Mouse (Mus musculus) bone marrow, adult 2 months (tissue): ENCODE measurements around the gene Asf1b.

ENCODE experiments used
- CTCF ChIP-seq: fragments of 200-500 bp; IDR thresholded peaks from 2 replicates; pipeline ENCODE4 v1.5.1; 2011; ENCODE audit warnings: low read length, control low read depth; ENCODE audit not compliant: control insufficient read depth, insufficient read depth
- POLR2A ChIP-seq: fragments of 200-500 bp; IDR thresholded peaks from 2 replicates; pipeline ENCODE4 v1.6.1; 2011; ENCODE audit warnings: low read depth, mild to moderate bottlenecking, control low read depth, low read length, borderline replicate concordance; ENCODE audit not compliant: control insufficient read depth

- TF ChIP-seq POLR2A (no peak), CTCF (no peak)
Observed at GRCm38 (mm10) chr8:83937645-83938044, 17.7 kb upstream of the Asf1b start.
